Mouse (Mus musculus) kidney, embryonic 14.5 days (tissue): ENCODE results near the gene Upk2. TPM values are rescaled to one million over a fixed set of nuclear protein-coding genes. Genes with fewer than 3 reads are reported as not detected.

Source experiments
- ATAC-seq: fragments of 200-750 bp; cut with Nextera tagmentation; 2 replicates; pipeline ENCODE4 v1.8.0; 2017; ENCODE audit warnings: moderate number of reproducible peaks, mild to moderate bottlenecking, moderate TSS enrichment, moderate library complexity; ENCODE audit not compliant: low FRiP score, low TSS enrichment
- H3K27ac ChIP-seq: fragments of 300-500 bp; sonication (generic); 2 replicates; pipeline ENCODE4 v1.5.1; 2014; ENCODE audit warnings: low read depth, mild to moderate bottlenecking, low read length, moderate library complexity, mixed read lengths
- H3K27me3 ChIP-seq: fragments of 300-500 bp; sonication (generic); 2 replicates; pipeline ENCODE4 v1.6.1; 2014; ENCODE audit warnings: mild to moderate bottlenecking, low read length; ENCODE audit not compliant: control insufficient read depth, insufficient read depth
- H3K36me3 ChIP-seq: fragments of 300-500 bp; sonication (generic); 2 replicates; pipeline ENCODE4 v1.6.1; 2014; ENCODE audit warnings: low read length, mixed read lengths; ENCODE audit not compliant: control insufficient read depth, insufficient read depth
- H3K4me1 ChIP-seq: fragments of 300-500 bp; sonication (generic); 2 replicates; pipeline ENCODE4 v1.6.1; 2014; ENCODE audit warnings: low read length, mixed read lengths; ENCODE audit not compliant: control insufficient read depth, insufficient read depth
- H3K4me2 ChIP-seq: fragments of 300-500 bp; sonication (generic); replicated peaks from 2 replicates; pipeline ENCODE4 v1.6.1; 2014; ENCODE audit warnings: low read depth, mild to moderate bottlenecking, low read length
- H3K4me3 ChIP-seq: fragments of 300-500 bp; sonication (generic); 2 replicates; pipeline ENCODE4 v1.5.1; 2014; ENCODE audit warnings: mild to moderate bottlenecking, low read length
- H3K9ac ChIP-seq: fragments of 300-500 bp; sonication (generic); 2 replicates; pipeline ENCODE4 v1.6.1; 2014; ENCODE audit warnings: low read depth, mild to moderate bottlenecking, low read length, moderate library complexity
- H3K9me3 ChIP-seq: fragments of 300-500 bp; sonication (generic); 2 replicates; pipeline ENCODE4 v1.6.1; 2016; ENCODE audit warnings: low read length; ENCODE audit not compliant: control insufficient read depth
- WGBS: fragments of 180-500 bp; shearing (Covaris S2); extraction: QIAGEN DNeasy Blood & Tissue Kit; methylation state at CpG from one replicate; pipeline ENCODE4 v1.1.7; 2014; 5-methylcytosine and 5-hydroxymethylcytosine counted together
- polyA plus RNA-seq: library from polyadenylated mRNA; unstranded; fragments of >200 nt; fragmentation: Nextera tagmentation; extraction: Ambion mirVana; gene quantifications from 2 replicates; pipeline ENCODE4 v1.2.1, GENCODE M21; 2014

Upk2 gene
- polyA plus RNA-seq, 1 experiment from 2014 or later: 0.39 TPM

- peaks cover 96% of the 10 kb centered on the region for H3K4me1 ChIP-seq
- peak overlapping the region; percentile 27 for H3K4me3 ChIP-seq
- no peaks in the 10 kb centered on the region for H3K27me3 ChIP-seq
- no peaks in the 10 kb centered on the region for H3K9me3 ChIP-seq
- ATAC-seq: no peak
- H3K4me2 ChIP-seq: peak overlapping the region; percentile 88
- H3K36me3 ChIP-seq: no peaks in the 10 kb centered on the region; the same call in 1 of the 2 replicates
- H3K27ac ChIP-seq: peak overlapping the region; percentile 87
- H3K9ac ChIP-seq: peak overlapping the region; percentile 42
- 8% methylated on average over 17 of the region's 17 CpGs for WGBS
Measured at GRCm38 (mm10) chr9:44489651-44490085, 34.9 kb upstream of the Upk2 start.

GRCm38 (mm10) chr9:44488855-44489381 lies 34.1 kb upstream of the Upk2 start:
- H3K9ac ChIP-seq: peak overlapping the region; percentile 42; the same call in 1 of the 2 replicates

GRCm38 (mm10) chr9:44488416-44488815 lies 33.6 kb upstream of the Upk2 start:
- no peak for ATAC-seq
- Histone ChIP-seq H3K27ac (peak overlapping the region; percentile 87), H3K9ac (peak overlapping the region; percentile 42; the same call in 1 of the 2 replicates), H3K36me3 (no peaks in the 10 kb centered on the region; the same call in 1 of the 2 replicates), H3K9me3 (no peaks in the 10 kb centered on the region), H3K4me2 (peak overlapping the region; percentile 88), H3K4me1 (peaks cover 90% of the 10 kb centered on the region), H3K27me3 (no peaks in the 10 kb centered on the region), H3K4me3 (peak overlapping the region; percentile 91)
- 27% methylated on average over 8 of the region's 8 CpGs for WGBS

More at GRCm38 (mm10) chr9:44488855-44489381, 34.1 kb upstream of the Upk2 start:
- Histone ChIP-seq H3K27ac (peak overlapping the region; percentile 87), H3K27me3 (no peaks in the 10 kb centered on the region), H3K4me2 (peak overlapping the region; percentile 88), H3K4me3 (peak overlapping the region; percentile 91), H3K4me1 (peaks cover 95% of the 10 kb centered on the region), H3K9me3 (no peaks in the 10 kb centered on the region), H3K36me3 (no peaks in the 10 kb centered on the region; the same call in 1 of the 2 replicates)
- peak; percentile 39; the same call in 1 of the 2 replicates for ATAC-seq
- 5% methylated on average over 5 of the region's 5 CpGs for WGBS

- 10% methylated on average over 7 of the region's 7 CpGs for WGBS
- peak overlapping the region; percentile 91 for H3K4me3 ChIP-seq
- peaks cover 81% of the 10 kb centered on the region for H3K4me1 ChIP-seq
- H3K4me2 ChIP-seq: peak overlapping the region; percentile 88
- H3K27me3 ChIP-seq: no peaks in the 10 kb centered on the region
- H3K27ac ChIP-seq: peak overlapping the region; percentile 87
- no peak for ATAC-seq
- H3K9me3 ChIP-seq: no peaks in the 10 kb centered on the region
- peak overlapping the region; percentile 55; the same call in 1 of the 2 replicates for H3K9ac ChIP-seq
- no peaks in the 10 kb centered on the region; the same call in 1 of the 2 replicates for H3K36me3 ChIP-seq
Measured at GRCm38 (mm10) chr9:44487441-44487840, 32.7 kb upstream of the Upk2 start.

- peak overlapping the region; percentile 55 for H3K9ac ChIP-seq
- no peaks in the 10 kb centered on the region; the same call in 1 of the 2 replicates for H3K36me3 ChIP-seq
- no peaks in the 10 kb centered on the region for H3K9me3 ChIP-seq
- WGBS: 10% methylated on average over 15 of the region's 15 CpGs
- peak overlapping the region; percentile 87 for H3K27ac ChIP-seq
- peak overlapping the region; percentile 88 for H3K4me2 ChIP-seq
- peaks cover 83% of the 10 kb centered on the region for H3K4me1 ChIP-seq
- H3K4me3 ChIP-seq: peak overlapping the region; percentile 91
- no peak for ATAC-seq
- no peaks in the 10 kb centered on the region for H3K27me3 ChIP-seq
Measured at GRCm38 (mm10) chr9:44486741-44487421, 32.1 kb upstream of the Upk2 start.

- H3K27ac ChIP-seq: peak overlapping the region; percentile 87
- peak overlapping the region; percentile 88 for H3K4me2 ChIP-seq
- H3K9me3 ChIP-seq: no peaks in the 10 kb centered on the region
- H3K4me3 ChIP-seq: peak overlapping the region; percentile 91
- H3K9ac ChIP-seq: peak overlapping the region; percentile 55
- H3K27me3 ChIP-seq: no peaks in the 10 kb centered on the region
- 7% methylated on average over 3 of the region's 3 CpGs for WGBS
- no peak for ATAC-seq
- H3K4me1 ChIP-seq: peaks cover 77% of the 10 kb centered on the region
- H3K36me3 ChIP-seq: no peaks in the 10 kb centered on the region; the same call in 1 of the 2 replicates
Measured at GRCm38 (mm10) chr9:44486335-44486734, 31.6 kb upstream of the Upk2 start.

- H3K27ac ChIP-seq: peak overlapping the region; percentile 87
- no peaks in the 10 kb centered on the region for H3K27me3 ChIP-seq
- H3K9me3 ChIP-seq: no peaks in the 10 kb centered on the region
- peak overlapping the region; percentile 83 for H3K9ac ChIP-seq
- H3K4me3 ChIP-seq: peak overlapping the region; percentile 91
- H3K4me2 ChIP-seq: peak overlapping the region; percentile 88
- peaks cover 71% of the 10 kb centered on the region for H3K4me1 ChIP-seq
- ATAC-seq: no peak
- no peaks in the 10 kb centered on the region for H3K36me3 ChIP-seq
- WGBS: 18% methylated on average over 14 of the region's 14 CpGs
Measured at GRCm38 (mm10) chr9:44485516-44486161, 30.9 kb upstream of the Upk2 start.

- WGBS: 25% methylated on average over 6 of the region's 6 CpGs
- H3K9ac ChIP-seq: peak overlapping the region; percentile 83
- no peaks in the 10 kb centered on the region for H3K9me3 ChIP-seq
- H3K4me3 ChIP-seq: peak overlapping the region; percentile 91
- H3K36me3 ChIP-seq: no peaks in the 10 kb centered on the region
- ATAC-seq: no peak
- peaks cover 65% of the 10 kb centered on the region for H3K4me1 ChIP-seq
- H3K4me2 ChIP-seq: peak overlapping the region; percentile 88
- peak overlapping the region; percentile 87; the same call in 1 of the 2 replicates for H3K27ac ChIP-seq
- H3K27me3 ChIP-seq: no peaks in the 10 kb centered on the region
Measured at GRCm38 (mm10) chr9:44485105-44485515, 30.3 kb upstream of the Upk2 start.
